Mouse (Mus musculus): ENCODE measurements around the gene Gdf15. TPM values are rescaled to one million over a fixed set of nuclear protein-coding genes. Genes with fewer than 3 reads are reported as not detected.
A peak's percentile ranks its signal among the peaks of the same experiment; 100 is the strongest.
"Not testable (repeated sequence)": the region's sequence is repeated elsewhere in the genome, so short reads cannot be mapped to it uniquely, and the experiment has no call there.

Gene Gdf15
- polyA plus RNA-seq, 1 experiment, result 0.20 TPM

DNA sequence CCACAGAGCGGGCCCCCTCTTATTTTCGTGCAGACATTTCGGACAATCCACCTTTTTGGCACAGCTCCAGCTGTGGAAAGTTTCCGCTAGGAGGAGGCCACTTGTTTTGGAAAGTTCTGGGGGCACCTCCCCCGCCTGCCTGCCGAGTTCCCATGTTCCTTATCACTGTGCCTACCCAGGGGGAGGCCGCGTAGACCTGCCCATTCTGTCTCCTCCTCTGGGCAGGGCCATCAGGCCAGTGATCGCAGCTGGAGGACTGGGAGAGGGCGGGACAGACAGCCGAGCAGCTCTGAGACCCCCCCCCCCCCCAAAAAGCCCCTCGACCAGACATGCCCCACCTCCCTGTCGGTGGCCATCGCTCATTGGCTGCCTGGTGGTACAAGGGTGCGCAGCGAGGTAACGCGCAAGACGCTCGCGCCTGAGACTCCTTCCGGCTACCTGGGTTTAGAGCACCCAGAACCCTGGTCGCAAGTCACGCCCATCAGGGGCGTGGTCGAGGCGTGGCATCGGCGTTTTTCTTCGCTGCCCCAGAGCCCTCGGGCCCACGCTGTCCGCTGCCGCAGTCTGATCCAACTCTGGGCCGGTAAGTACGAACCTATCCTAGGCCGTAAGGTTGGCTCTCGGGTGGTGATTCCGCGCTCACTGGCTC, 38.2 kb downstream of the Gdf15 start, which contains the start of gene Isyna1:
Gene Isyna1 (plus strand): TSS at position 413 of the 649 bp plus-strand sequence.
- peak in 1 of 2 experiments; percentile 74 for DNase-seq (ENCODE audit: extremely low spot score in 1 of 2, low spot score in 1 of 2)

DNA sequence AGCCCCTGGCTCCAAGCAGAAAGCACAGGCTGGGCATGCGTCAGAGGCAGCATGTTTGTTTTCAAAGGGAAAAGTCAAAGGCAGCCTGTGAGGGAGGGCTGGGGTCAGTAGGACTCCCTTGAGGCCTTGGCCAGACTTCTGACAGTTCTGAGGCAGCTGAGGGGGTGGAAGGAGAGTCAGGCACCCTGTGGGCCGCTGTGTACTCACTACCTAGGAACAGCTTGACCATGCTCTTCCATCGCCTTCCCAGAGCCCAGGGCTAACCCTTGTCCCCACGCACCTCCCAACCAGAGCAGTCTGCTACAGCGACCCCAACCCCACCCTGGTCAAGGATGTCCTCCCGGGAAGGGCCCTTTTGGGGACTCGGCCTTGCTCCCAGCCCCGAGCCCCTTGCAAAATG, 39.1 kb downstream of the Gdf15 start:
- DNase-seq (ENCODE audit: extremely low spot score in 1 of 2, low spot score in 1 of 2), result no peak

DNA sequence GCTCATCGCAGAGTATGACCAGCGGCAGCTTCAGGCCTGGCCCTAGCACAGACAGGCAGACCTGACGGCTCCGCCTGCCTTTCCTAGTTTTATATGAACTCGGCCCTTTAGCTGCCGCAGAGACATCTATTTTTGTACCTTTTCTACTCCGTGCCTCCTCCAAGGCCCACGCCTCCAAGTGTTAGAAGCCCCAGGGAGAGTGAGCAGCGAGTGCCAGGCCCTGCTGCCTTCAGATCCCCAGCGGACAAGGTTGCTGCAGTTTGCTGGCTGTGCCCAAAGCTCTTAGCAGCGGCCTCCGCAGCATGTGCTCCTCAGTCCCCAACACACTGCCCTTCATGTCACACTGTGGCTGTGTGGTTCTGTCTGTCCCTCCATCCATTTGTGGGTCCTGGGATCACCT, 40.7 kb downstream of the Gdf15 start:
- DNase-seq (ENCODE audit: extremely low spot score in 1 of 2, low spot score in 1 of 2), result no peak

DNA sequence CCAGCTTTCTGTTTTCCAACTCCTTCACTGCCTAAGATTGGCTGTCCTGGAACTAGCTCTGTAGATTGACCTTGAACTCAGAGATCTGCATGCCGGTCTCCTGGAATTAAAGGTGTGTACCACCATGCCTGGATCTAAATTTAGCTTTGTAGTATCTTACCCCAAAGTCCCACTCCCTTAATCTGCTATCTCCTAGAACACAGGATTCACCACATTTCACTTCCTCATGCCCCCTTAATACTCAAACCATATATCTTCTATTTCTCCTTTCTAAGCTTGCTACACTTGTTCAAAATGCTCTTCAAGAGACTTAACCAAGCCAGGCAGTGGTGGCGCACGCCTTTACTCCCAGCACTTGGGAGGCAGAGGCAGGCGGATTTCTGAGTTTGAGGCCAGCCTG, 44.3 kb downstream of the Gdf15 start:
- DNase-seq (ENCODE audit: extremely low spot score in 1 of 2, low spot score in 1 of 2), result not testable (repeated sequence)

DNA sequence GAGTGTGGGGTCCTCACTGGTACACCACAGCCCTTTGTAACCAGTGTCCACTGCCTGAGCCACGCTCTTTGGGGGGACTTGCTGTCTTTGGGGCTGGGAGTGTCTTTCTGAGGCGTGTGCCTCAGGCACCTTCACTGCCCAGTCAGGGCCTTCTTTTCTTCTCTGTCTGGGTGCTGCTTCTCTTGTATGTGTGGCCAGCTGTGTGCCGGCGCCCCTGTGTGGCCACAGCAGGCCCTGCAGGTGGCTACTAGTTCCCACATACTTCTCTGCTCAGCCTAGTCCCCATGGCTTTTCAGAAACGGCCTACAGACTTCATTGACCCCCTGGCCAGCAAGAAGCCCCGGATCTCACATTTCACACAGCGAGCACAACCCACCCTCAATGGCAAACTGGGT, 47.0 kb downstream of the Gdf15 start:
- no peak for DNase-seq (ENCODE audit: extremely low spot score in 1 of 2, low spot score in 1 of 2)

DNA sequence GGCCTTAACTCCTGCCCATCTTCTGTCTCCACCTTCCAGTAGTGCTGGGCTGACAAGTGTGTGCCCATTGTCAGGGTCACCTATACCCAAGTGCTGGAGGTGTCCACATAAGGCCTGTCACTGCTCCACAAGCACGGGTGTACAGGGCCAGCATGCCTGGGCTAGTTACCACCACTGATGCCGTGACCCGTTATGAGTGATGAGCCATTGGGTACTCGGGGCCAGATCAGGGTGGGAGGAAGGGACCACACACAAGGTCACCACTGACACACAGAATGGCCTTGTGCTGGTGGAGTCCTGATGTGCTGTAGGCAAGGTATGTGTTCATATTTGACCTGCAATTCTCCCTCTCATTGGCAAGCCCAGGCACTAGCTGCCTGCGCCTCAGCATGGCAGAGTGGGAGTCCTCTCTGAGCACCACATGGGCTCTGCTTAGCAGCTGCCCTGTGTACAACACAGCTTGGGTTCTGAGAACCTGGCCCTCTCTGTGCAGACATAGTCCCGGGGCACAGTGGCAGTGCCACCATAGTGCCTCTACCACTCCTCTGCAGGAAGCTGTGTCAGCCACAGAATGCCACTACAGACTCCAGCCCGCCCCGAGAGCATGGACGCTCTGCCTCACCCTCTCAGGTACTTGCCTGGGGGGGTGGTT, 47.5 kb downstream of the Gdf15 start:
- no peak for DNase-seq (ENCODE audit: extremely low spot score in 1 of 2, low spot score in 1 of 2)

DNA sequence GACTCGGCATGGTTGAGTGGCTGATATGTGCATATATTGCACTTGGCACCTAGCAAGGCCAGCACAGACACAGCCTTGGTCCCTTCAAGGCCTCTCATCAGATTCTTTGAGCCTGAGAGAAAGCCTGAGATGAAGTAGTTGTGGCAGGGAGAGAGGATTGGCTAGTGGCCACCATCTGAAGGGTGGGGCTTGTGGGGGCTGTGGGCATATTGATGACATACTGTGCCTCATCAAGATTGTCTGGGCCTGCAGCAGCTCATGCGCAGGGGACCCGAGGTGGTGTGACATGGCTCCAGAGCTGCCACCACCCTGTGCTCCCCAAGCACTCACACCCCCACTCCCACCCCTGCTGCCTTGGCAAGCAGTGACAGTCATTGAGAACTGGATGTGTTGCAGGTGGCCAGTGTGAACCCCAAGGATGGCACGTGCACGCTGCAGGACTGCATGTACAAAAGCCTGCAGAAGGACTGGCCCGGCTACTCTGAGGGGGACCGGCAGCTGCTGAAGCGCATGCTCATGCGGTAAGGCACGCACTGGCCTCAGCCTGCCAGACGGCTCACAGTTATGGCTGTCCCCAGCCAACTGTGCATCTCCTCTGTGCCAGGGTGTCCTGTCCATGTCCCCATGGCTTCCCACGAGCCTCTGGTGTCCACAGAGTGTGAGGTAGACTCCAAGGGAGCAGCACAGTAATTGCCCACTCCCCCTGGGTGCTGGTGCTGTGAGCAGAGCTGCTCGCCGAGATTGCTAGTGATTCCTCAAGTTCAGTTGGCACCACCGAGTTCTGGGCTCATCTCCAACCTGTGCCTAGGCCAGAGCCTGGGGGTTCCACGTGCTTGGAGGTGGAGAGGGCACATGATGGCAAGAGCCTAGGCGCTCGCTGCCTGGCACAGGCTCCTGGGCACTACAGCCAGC, 48.5 kb downstream of the Gdf15 start:
- no peak for DNase-seq (ENCODE audit: extremely low spot score in 1 of 2, low spot score in 1 of 2)

Other genes with a start within 250 kb of the Gdf15 start
- gene Crtc1, start 192.9 kb downstream of the Gdf15 start, polyA plus RNA-seq (2012; rRNA removed), result 103 and 110 TPM in 2 replicates
- gene Klhl26, start 155.5 kb downstream of the Gdf15 start, polyA plus RNA-seq (2012; rRNA removed), result 59.4 and 59.6 TPM in 2 replicates
- gene Tmem59l, start 145.1 kb downstream of the Gdf15 start, polyA plus RNA-seq (2012; rRNA removed), result 263 and 277 TPM in 2 replicates
- gene Crlf1, start 139.3 kb downstream of the Gdf15 start, polyA plus RNA-seq (2012; rRNA removed), result 1.8 and 3.4 TPM in 2 replicates
- 197 and 210 TPM in 2 replicates for gene Rex1bd, start 125.7 kb downstream of the Gdf15 start, polyA plus RNA-seq (2012; rRNA removed)
- gene Uba52, start 121.7 kb downstream of the Gdf15 start, polyA plus RNA-seq (2012; rRNA removed), result 901 and 1,108 TPM in 2 replicates
- 560 and 609 TPM in 2 replicates for gene Fkbp8, start 104.7 kb downstream of the Gdf15 start, polyA plus RNA-seq (2012; rRNA removed)
- 60.6 and 61.4 TPM in 2 replicates for gene Kxd1, start 104.5 kb downstream of the Gdf15 start, polyA plus RNA-seq (2012; rRNA removed)
- 25.1 and 25.6 TPM in 2 replicates for gene Ell, start 93.0 kb downstream of the Gdf15 start, polyA plus RNA-seq (2012; rRNA removed)
- 69.0 and 81.9 TPM in 2 replicates for gene Isyna1, start 38.1 kb downstream of the Gdf15 start, polyA plus RNA-seq (2012; rRNA removed)
- 266 and 276 TPM in 2 replicates for gene Ssbp4, start 23.6 kb downstream of the Gdf15 start, polyA plus RNA-seq (2012; rRNA removed)
- gene Lrrc25, start 16.3 kb downstream of the Gdf15 start, polyA plus RNA-seq (2012; rRNA removed), result 0.78 and 0.86 TPM in 2 replicates
- gene Pgpep1, start 27.9 kb upstream of the Gdf15 start, polyA plus RNA-seq (2012; rRNA removed), result 17.2 and 25.8 TPM in 2 replicates
- 113 and 128 TPM in 2 replicates for gene Lsm4, start 40.8 kb upstream of the Gdf15 start, polyA plus RNA-seq (2012; rRNA removed)
- gene Jund, start 66.5 kb upstream of the Gdf15 start, polyA plus RNA-seq (2012; rRNA removed), result 226 and 228 TPM in 2 replicates
- 0.32 and 0.40 TPM in 2 replicates for gene Iqcn, start 71.0 kb upstream of the Gdf15 start, polyA plus RNA-seq (2012; rRNA removed)
- 0.12 TPM in 1 of 2 replicates, not detected in the other for gene Gm3336, start 86.1 kb upstream of the Gdf15 start, polyA plus RNA-seq (2012; rRNA removed)
- 4.6 and 5.1 TPM in 2 replicates for gene Pde4c, start 91.3 kb upstream of the Gdf15 start, polyA plus RNA-seq (2012; rRNA removed)
- gene Rab3a, start 122.2 kb upstream of the Gdf15 start, polyA plus RNA-seq (2012; rRNA removed), result 1,054 and 1,113 TPM in 2 replicates
- gene Mpv17l2, start 128.5 kb upstream of the Gdf15 start, polyA plus RNA-seq (2012; rRNA removed), result 47.6 and 60.6 TPM in 2 replicates
- 180 and 183 TPM in 2 replicates for gene Pik3r2, start 144.3 kb upstream of the Gdf15 start, polyA plus RNA-seq (2012; rRNA removed)
- 178 and 202 TPM in 2 replicates for gene Mast3, start 172.6 kb upstream of the Gdf15 start, polyA plus RNA-seq (2012; rRNA removed)
- gene Il12rb1, start 176.0 kb upstream of the Gdf15 start, polyA plus RNA-seq (2012; rRNA removed), result 0.48 and 0.71 TPM in 2 replicates
- gene Arrdc2, start 207.3 kb upstream of the Gdf15 start, polyA plus RNA-seq (2012; rRNA removed), result 24.6 and 27.8 TPM in 2 replicates
- gene Kcnn1, start 230.8 kb upstream of the Gdf15 start, polyA plus RNA-seq (2012; rRNA removed), result 25.2 and 27.9 TPM in 2 replicates
- gene Ccdc124, start 241.5 kb upstream of the Gdf15 start, polyA plus RNA-seq (2012; rRNA removed), result 185 and 189 TPM in 2 replicates